Mouse (Mus musculus): ENCODE results near the gene Ankmy1.

GRCm38 (mm10) chr1:92950607-92951006, 47.9 kb upstream of the Ankmy1 start, which contains the start of gene Gpr35:
- TF ChIP-seq POLR2A (IDR thresholded peaks at IDR 0.05; ENCODE audit: borderline replicate concordance, control insufficient read depth, low read depth, low read length), result no peak
- no peak for TF ChIP-seq CTCF (IDR thresholded peaks at IDR 0.05; ENCODE audit: control insufficient read depth, insufficient read depth, low read length)

All from bone marrow, adult 2 months (tissue).